Mouse (Mus musculus) cerebellum, adult 11-12 months (tissue): Measurements from ENCODE around the gene Runx1.

ENCODE experiments used
- DNase-seq: peaks from one replicate; pipeline ENCODE4 v3.0.0; 2022

Runx1 gene

GRCm38 (mm10) chr16:92825908-92826650, at the start of gene Runx1:
Runx1 (minus strand) TSS chr16:92826149.
- DNase-seq = no peak

GRCm38 (mm10) chr16:92874015-92874414, 48.1 kb upstream of the Runx1 start:
- no peak for DNase-seq

- DNase-seq = no peak
These were observed 45.8 kb upstream of the Runx1 start for GRCm38 (mm10) chr16:92871728-92872127.

- no peak for DNase-seq
These were observed 42.6 kb upstream of the Runx1 start for GRCm38 (mm10) chr16:92868550-92868949.

GRCm38 (mm10) chr16:92867261-92867935, 41.4 kb upstream of the Runx1 start:
- DNase-seq = no peak

- DNase-seq = no peak
These were observed 39.4 kb upstream of the Runx1 start for GRCm38 (mm10) chr16:92865314-92865713.

GRCm38 (mm10) chr16:92864191-92864590, 38.2 kb upstream of the Runx1 start:
- no peak for DNase-seq

GRCm38 (mm10) chr16:92863179-92863578, 37.2 kb upstream of the Runx1 start:
- DNase-seq = no peak

GRCm38 (mm10) chr16:92862430-92862829, 36.5 kb upstream of the Runx1 start:
- no peak for DNase-seq

- no peak for DNase-seq
These were observed 35.6 kb upstream of the Runx1 start for GRCm38 (mm10) chr16:92861571-92861970.

GRCm38 (mm10) chr16:92860649-92861048, 34.7 kb upstream of the Runx1 start:
- DNase-seq = no peak

- no peak for DNase-seq
These were observed 30.8 kb upstream of the Runx1 start for GRCm38 (mm10) chr16:92856779-92857178.

GRCm38 (mm10) chr16:92852276-92852675, 26.3 kb upstream of the Runx1 start:
- DNase-seq = no peak

GRCm38 (mm10) chr16:92850416-92850815, 24.5 kb upstream of the Runx1 start:
- no peak for DNase-seq

- DNase-seq = no peak
These were observed 21.9 kb upstream of the Runx1 start for GRCm38 (mm10) chr16:92847762-92848300.

GRCm38 (mm10) chr16:92845244-92846225, 19.6 kb upstream of the Runx1 start:
- DNase-seq = no peak

- DNase-seq = no peak
These were observed 12.8 kb upstream of the Runx1 start for GRCm38 (mm10) chr16:92838709-92839108.

GRCm38 (mm10) chr16:92831341-92831740, 5.4 kb upstream of the Runx1 start:
- no peak for DNase-seq

GRCm38 (mm10) chr16:92830479-92830878, 4.5 kb upstream of the Runx1 start:
- DNase-seq = no peak

- DNase-seq = no peak
These were observed 2.4 kb upstream of the Runx1 start for GRCm38 (mm10) chr16:92828308-92828862.

- no peak for DNase-seq
These were observed 1.8 kb upstream of the Runx1 start for GRCm38 (mm10) chr16:92827663-92828307.

GRCm38 (mm10) chr16:92826683-92827082, 734 bp upstream of the Runx1 start:
- DNase-seq = no peak
